Mouse (Mus musculus) megakaryocyte, embryonic 14.5 days (primary cell): ENCODE data around the gene Rbfox2.

Experiments used
- FLI1 ChIP-seq: IDR thresholded peaks from 2 replicates; pipeline ENCODE4 v1.6.1; 2012; ENCODE audit warnings: low read length, inconsistent platforms, mixed read lengths
- GATA1 ChIP-seq: IDR thresholded peaks from 3 replicates; pipeline ENCODE4 v1.6.1; 2012; ENCODE audit warnings: mixed read lengths, low read length, inconsistent platforms, borderline replicate concordance

DNA sequence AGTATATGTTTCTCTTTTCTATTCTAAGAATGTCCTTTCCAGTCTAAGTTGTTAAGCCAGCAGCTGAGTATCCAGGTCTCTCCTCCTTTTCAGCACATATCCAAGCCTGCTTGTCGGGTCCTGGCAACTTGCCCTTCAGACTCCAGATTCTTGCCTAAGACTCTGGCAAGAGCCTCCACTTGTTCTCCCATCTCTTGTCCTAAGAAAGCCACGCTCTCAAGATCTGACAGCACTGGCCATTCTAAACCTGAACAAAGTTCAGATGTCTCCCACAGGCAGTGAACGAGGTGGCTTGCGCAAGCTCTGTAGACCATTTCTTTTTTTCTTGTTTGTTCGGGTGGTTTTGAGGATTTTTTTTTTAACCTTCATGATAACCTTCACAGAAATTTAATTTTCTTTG lies 110.0 kb downstream of the Rbfox2 start:
- TF ChIP-seq GATA1 (no peak), FLI1 (no peak)
